Mouse (Mus musculus) ovary, adult 18-20 months (tissue): ENCODE results near the gene Mdga1.

ENCODE experiments used
- DNase-seq: peaks from one replicate; pipeline ENCODE4 v3.0.0; 2022; ENCODE audit warnings: low spot score, mixed read lengths

Mdga1 gene

DNA sequence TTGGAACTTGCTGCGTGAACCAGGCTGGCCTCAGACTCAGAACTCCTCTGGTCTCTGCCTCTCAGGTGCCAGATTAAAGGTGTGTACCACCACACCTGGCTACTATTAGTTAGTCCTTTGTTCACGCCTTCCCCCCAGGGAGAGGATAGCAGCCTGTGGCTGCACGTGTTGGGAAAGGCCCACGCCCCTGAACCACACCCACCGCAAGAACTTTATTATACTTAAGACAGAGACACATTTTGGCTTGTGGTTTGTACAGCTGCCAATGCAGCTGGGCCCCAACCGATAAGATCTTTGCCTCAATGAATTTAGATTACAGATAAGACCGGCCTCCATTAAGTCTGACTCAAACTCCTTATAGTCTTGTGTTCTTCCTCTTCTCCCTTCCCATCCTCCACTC lies 10.0 kb upstream of the Mdga1 start:
- no peak for DNase-seq

DNA sequence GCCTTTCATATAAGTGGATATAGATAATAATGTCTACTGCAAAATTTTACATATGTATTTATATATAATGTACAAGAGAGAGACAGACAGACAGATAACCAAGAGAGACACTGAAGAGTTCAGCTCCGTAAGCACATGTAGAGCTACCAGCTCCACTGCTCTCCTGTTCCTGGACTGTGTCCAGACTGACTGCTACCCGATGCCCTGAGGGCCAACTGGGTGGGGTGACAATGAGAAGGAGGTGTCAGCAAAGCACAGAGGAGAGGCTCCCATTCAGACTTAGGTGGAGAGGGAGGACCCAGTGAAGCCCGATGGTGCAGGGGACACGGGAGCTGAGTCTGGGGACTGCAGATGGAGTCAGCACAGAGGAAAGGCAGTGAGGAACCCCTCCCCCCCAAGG lies 9.1 kb upstream of the Mdga1 start:
- no peak for DNase-seq

DNA sequence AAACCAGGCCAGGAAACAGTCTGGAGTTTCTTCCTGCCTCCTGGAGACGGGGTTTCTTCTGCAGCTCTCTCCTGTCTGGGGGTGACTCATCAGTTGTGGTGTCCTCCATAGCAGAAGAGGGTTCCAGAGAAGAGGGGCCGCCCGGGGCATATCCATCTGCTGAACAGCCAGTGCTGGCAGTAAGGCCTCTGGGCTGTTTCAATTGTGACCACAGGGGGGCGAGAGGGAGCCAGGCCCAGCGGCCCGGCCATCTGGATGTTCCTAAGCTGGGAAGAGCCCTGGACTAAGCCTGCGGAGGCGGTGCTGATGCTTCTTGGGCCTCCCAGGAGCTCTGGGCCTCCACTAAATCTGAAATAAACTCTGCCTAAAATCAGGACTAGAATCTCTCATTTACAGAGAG lies 5.8 kb upstream of the Mdga1 start:
- DNase-seq = peak; percentile 68

DNA sequence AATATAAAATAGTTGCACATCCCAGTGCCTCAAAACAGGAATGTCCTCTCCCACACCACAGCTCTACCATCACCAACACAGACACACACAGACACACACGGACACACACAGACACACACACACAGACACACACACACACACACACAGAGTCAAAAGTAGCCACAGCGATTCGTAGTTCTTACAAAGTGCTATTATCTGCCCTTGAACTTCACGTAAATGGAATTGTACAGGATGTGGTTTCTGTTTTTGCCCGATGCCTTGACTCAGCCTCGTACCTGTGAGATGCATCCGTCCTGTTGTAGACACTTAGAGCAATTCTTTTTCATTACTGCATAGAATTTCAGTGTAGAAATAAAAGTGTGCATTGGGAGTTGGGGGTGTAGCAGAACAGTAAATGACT lies 3.3 kb upstream of the Mdga1 start:
- DNase-seq = no peak

DNA sequence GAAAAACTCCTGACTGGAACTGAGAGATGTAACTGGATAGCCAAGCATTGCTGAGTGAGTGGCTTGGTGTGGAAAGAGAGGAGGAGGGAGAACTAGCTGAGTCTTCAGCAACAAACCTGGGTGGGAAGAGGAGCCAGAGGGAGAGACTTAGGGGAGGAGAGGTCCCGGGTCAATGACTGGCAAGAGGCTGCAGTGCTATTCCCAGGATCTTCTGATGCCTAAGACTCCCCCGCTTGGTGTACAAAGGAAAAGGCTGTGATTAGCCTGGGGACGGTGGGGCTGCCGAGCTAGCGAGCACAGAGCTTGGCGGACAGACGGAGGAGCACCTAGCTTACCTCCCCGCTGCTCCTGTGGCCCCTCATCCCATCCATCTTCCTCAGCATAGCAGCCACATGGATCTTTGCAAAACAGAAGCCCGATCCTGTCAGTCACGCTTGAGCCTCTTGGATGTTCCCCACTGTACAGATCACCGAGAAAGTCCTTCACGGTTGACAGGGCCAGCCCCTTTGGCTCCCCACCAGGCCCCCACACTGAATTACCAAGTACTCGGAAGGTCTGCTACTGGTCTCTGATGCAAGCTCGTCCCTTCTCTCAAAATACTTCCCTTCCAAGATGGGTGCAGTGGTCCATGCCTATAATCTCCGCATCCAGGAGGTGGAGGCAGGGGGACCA lies 2.0 kb upstream of the Mdga1 start:
- no peak for DNase-seq

DNA sequence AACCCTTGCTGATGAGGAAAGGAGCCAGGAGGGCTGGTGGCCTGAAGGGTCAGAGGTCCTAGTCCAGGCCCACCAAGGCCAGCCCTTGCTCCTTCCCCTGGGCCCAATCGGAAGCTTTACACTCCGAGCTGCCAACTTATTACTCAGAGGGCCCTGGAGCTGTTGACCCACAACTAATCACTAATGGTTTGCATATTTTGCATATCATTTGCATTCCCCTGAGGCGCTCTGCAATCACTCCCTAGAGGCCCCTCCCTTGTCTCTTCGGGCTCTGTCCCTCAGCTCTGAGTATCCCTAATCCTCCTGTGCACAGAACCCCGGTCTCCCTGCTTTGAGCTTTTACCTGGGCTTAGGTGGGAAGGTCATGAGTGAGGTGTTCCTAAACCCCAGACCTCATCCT lies 4.4 kb downstream of the Mdga1 start:
- DNase-seq = no peak

DNA sequence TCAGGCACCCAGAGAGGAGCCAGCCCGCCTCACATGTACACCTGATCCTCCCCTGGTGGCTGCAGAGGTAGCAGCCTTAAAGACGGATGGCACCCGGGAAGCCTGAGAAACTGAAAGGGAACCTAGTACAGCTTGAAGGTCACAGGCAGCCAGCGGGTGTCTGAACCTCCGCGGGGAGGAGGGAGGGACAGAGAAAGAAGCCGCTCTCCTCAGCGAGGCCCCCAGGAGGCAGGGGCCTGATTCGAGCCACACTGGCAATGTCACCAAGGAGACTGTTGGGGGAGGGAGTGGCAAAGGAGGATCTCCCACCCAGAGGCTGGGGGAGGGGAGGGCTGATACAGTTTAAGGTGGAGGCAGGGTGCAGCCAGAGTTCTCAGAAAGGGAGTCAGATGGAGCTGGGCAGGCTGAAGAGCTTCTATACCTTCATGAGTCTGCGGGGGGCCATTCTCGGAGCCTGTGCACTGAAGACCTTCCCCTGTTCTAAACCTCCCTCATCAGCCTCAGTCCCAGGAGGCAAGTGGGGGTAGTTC lies 6.1 kb downstream of the Mdga1 start:
- peak; percentile 38 for DNase-seq

DNA sequence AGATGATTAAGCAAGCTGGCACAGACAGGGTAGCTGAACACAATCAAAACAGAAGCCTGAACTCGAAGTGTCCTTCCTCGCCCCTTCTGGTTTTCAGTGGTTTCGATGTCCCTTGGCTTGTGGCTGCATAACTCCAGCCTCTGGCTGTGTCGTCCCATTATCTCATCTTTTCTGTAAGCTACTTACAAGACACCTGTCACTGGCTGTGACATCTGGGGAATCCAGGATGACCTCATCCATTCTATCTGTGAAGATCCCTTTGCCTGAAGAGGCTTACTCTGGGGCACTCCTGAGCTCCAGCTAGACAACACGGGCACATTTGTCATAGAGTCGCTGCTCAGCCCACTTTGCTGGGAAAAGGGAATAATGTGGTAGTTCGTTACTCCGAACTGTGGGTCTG lies 14.0 kb downstream of the Mdga1 start:
- DNase-seq = no peak

DNA sequence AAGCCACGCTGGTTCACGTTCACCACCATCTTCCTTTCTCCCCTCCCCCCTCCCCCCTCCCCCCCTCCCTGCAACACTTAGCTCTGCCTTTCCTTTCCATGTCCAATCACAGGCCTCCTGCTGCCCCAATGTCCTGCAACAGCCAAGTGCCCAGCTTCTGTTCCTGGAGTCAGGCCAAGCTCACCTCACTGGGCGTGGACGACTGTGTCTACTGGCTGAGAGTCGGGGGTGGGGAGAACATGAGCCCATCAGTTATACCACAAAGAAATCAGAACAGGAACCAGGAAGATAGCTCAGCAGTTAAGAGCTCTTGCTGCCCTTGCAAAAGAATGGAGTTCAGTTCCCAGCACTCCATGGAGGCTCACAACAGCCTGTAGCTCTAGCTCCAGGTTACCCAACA lies 15.6 kb downstream of the Mdga1 start:
- no peak for DNase-seq

DNA sequence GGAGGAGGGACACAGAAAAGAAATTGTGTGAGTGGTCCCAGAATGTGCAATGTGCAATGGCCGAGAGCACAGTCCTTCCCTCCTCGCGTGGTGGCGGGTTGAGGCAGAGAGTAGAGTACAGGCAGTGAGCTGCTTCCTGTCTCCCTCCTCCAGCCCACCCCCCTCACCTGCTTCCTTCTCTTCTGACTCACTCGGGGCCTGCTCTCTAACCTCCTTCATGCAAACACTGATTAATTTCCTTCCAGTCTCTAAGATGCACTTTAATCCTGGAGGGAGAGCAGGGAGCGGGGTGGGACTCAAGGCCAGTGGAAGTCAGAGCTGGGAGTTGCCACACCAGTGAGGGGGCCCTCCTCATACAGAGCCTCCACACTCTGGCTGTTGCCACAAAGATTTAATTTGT lies 18.8 kb downstream of the Mdga1 start:
- no peak for DNase-seq

DNA sequence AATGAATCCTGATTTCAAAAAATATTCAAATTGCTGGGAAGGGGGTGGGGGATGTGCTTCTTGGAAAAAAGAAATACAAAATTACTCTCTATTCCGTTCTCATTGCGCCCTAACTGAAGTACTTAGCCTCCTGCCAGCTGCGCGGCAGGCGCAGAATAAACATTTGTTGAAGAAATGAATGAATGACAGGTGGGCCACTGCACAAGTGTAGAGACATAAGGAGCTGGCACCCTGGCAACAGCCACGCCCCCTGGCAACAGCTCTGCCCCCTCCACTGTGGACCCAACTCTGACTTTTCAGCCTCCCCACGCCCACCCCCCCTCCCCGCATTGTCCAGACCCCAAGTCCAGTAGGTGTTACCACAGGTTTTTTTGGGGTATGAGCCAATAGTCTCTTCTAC lies 19.3 kb downstream of the Mdga1 start:
- no peak for DNase-seq

DNA sequence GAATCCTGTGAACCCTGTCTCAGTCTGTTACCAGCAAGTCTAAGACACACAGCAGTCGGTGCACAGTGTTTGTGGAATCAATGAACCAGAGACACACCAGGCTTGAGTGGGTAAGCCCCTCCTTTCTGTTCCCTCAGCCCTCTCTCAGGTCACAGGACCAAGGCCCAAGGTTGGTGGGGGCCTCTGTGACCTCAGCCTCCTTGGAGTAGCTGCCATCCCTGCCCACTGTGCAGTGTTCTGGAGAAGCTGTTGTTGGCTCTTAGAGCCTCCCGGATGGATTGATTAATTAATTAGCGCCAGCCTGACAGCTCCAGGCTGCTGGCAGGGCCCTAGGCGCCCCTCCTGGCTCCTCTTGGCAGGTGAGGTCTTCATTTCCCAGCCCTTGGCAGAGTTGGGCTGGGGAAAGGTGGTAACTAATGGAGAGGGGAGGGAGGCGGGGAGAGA lies 22.6 kb downstream of the Mdga1 start:
- DNase-seq = no peak

DNA sequence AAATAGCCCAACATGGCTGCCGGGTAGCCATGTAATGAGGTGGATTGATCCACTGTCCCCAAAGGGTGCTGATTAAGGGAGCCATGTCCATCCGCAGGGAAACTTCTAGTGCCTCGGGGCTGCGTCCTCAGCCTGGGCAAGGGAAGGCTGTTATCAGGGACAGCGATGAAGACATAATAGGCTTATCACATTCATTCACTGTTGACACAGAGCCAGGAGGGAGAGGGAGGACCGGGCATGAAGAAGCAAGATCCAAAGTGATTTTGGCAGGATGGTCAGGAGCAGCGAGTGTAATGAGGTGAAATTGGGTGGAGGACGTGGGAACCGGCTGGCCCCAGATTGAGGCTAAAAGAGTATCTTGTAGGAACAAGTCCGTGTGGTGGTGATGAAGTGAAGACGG lies 25.5 kb downstream of the Mdga1 start:
- DNase-seq = no peak

DNA sequence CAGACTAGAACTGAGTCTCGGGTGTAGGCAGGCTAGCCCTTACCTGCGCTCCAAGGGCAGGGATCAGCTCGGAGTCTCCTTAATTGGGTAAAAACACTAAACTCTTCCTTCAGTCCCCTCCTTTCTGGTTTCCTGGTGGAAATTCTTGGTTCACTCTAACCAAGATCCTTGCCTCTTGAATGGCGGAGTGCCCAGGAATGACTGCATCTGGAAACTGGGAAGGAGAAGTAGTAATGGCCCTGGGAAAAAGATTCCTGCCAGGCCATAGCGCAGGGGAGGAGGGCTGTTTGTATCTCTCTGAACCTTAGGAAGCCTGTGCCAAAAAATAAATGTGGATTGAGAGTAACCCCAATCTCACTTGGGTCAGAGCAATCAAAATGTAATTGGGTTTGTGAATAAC lies 30.9 kb downstream of the Mdga1 start:
- no peak for DNase-seq

DNA sequence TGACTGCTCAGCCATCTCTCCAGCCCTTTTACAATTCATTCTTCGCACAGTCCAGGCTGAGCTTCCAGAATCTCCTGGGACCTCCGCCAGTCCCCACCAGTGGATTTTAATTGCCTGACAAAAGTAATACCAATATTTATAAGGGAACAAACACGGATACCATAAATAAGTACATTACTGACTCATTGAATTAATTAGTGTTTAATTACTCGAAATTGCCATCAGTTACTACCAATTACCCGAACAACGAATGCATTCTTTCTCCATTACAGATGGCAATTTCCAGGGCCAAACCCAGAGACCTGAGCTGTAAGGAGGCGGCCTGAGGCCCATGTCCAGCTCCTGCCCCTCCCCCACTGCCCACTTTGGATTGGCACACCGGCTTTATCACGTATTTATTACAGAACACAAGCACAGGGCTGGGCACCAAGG lies 32.5 kb downstream of the Mdga1 start:
- peak; percentile 75 for DNase-seq

DNA sequence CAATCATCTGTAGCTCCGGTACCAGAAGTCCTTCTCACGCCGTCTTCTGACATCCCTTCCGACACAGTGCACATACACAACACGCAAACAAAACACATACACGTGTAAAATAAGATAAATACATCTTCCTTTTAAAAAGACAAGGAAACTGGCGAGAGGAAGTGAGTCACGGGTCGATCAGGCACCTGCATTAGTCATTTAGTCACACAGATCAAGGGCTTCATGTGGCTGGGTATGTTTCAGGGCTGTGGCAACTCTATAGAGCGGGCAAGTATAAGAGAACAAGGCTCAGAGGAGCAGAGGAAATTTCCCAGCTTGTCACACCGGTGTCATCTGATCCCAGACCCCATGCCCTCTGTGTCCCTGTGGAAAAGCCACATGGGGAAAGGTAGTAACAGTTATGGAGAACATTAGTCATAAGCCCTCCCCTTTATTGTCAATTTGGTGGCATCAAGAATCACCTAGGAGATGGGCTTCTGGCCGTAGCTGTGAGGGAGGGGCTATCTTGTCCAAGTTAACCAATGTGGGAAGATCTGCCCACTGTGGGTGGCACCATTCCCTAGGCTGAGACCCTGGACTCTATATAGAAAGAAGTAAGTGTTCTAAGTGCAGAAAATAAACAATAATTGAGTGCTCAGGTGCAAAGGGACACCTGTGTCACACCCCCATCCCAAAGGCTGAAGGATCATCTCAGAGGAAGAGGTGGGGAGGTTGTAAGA lies 35.6 kb downstream of the Mdga1 start:
- DNase-seq = no peak

DNA sequence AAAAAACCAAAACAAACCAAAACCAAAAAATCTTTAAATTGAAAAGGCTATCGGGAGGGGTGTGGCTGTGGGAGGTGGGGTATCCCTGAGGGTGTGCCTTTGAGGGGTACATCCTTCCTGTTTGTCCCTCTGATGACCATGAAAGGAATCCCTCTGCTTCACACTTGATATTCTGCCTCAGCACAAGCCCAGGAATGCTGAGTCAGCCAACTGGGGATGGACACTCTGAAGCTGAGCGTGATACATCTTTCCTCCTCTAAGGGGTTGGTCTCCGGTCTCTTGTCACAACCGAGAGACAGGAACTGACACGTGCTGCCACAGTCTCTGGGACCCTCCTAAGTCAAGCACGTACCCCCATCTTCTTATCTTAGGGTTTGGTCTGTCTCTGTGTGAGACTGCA lies 37.1 kb downstream of the Mdga1 start:
- no peak for DNase-seq

DNA sequence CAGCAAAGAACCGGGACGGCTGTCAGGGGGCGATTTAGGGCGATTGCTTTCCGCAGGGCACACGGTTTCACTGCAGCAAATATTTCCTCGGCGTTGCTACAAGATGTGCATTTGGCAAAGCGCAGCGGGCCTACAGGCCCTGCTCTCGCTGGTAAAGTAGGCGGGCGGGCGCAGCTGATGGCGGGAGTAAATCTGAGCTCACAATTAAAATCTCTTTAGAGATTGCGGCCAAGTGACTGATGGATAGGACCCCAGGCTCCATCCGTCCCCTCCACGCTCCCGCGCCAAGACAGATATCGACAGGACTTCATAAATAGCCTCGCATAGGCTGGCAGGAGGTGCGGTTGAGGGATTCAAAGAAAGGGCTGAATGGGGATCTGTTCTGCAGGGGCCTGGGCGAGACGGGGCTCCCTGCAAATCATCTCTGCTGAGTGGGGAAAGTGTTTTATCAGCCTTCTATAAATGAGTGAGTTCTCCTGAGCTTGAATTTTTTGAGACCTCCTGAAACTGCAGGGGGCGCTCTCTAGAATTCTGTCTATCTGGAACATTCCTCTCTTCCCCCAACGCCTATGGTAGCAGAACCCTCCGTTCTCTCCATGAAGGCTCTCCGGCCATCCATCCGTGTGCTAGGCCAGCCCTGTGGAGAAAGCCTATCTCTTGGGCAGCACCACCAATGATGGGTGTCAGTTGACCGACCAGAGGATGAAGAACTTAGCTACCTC lies 38.5 kb downstream of the Mdga1 start:
- no peak for DNase-seq

DNA sequence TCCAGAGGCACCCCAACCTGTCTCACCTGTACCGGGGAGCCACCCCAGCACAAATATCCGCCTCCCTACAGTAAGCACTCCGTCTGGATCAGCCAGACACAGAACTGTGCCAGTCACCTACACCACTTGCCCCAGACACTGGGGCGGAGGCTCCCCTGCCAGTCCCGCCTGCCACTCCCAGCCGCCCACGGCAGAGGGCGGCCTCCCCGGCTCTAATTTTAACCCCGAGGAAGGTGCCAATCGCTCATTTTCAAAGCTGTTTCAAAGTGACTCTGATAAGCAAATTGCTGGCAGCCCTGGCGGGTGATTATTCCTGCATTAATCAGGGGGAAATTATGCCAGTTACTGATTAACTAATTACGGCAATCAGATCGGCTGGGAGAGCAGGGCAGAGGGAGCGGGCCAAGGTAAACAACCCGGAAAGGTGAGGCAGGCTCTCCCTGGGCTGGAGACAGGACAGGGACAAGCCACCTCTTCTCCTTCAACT lies 41.1 kb downstream of the Mdga1 start:
- DNase-seq = no peak

DNA sequence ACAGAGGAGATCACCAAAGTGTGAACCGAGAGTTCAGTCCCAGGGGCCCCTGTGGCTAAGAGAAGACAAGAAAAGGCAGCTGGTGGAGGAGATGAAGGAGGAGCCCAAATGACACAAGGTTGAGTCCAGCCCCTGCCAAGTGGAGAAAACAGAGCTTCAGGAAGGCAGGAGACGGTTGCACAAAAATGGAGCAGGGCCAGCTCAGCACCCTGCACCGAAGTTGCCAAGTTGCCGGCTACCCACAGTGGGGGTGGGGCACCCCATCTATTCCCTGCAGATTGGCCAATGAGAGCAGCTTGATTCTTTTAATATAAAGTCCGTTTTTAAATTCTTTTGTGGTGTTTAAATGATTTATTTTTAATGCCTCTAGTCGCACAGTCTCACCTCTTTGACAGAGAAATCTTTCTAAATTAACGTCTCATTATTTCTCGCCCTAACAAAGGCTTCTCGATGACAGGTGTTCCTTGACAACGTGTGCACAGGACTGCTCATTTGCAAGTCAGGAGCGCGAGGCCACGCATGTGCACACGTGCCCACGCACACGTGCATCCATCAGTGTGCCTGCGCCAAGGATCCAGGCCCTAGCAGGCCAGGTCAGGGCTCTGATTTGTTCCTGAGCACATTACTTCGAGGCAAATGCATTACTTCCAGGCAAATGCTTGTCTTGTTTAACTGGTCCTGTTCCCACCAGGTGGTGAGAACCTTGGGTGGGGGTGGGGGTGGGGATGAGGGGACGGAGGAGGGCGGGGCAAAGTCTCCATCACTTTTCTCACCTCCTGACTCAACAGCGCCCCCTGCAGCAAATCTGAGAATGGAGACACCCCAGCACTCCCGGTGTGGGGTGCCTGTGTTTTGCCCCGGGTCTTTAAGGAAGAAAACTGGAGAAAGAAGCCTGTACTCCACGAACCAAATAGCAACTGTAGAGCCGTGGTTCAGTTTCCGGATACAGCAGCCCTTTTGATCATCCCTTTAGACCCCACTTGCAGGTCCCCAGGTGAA lies 44.0 kb downstream of the Mdga1 start:
- DNase-seq = no peak

DNA sequence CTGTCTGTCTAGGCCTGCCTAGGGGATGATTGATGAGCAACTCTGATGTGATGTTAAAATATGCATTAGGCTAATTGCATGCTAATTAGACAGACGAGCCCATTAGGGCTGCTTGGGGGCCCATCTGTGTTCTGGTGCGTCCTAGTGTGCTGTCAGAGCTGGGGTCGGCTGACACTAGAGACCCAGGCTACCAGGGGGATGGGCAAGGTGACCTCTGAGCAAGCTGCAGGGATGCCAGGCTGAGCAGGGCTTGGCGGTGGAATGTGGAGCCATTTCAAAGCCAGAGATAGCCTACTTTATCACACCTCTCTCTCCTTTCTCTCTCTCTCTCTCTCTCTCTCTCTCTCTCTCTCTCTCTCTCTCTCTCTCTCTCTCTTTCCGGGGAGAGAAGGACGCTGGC lies 49.8 kb downstream of the Mdga1 start:
- no peak for DNase-seq

DNA sequence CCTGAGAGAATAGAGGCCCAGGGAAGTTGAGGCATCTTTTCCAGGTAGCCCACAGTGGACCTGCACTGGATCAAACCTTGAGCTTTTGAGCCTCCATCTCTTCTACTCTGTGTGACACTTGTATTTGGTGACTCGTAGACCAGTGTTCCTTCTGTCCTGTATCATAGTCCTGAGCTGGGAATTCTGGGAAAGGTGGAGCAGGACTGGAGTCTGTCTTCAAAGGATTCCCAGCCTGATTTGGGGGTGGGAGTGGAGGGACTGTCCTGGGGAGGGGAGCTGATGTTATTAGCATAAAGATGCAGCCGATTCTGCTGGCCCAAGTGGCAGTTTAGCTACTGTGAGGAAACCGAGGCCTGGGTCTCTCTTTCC lies 50.4 kb downstream of the Mdga1 start:
- no peak for DNase-seq
